Mouse (Mus musculus) lung, embryonic 15.5 days (tissue): ENCODE data around the gene Pde3a. TPM values are rescaled to one million over a fixed set of nuclear protein-coding genes. Genes with fewer than 3 reads are reported as not detected.

Source experiments
- ATAC-seq: fragments of 200-750 bp; cut with Nextera tagmentation; 2 replicates; pipeline ENCODE4 v1.8.0; 2017; ENCODE audit warnings: moderate number of reproducible peaks, borderline replicate concordance; ENCODE audit not compliant: low FRiP score, low TSS enrichment; ENCODE audit errors: extremely low read depth
- H3K27ac ChIP-seq: fragments of 300-500 bp; sonication (generic); 2 replicates; pipeline ENCODE4 v1.5.1; 2015; ENCODE audit warnings: moderate library complexity, mild to moderate bottlenecking, inconsistent platforms
- H3K27me3 ChIP-seq: fragments of 300-500 bp; sonication (generic); 2 replicates; pipeline ENCODE4 v1.6.1; 2015; ENCODE audit warnings: inconsistent platforms
- H3K36me3 ChIP-seq: fragments of 300-500 bp; sonication (generic); 2 replicates; pipeline ENCODE4 v1.6.1; 2015; ENCODE audit warnings: inconsistent platforms
- H3K4me1 ChIP-seq: fragments of 300-500 bp; sonication (generic); 2 replicates; pipeline ENCODE4 v1.6.1; 2015; ENCODE audit warnings: inconsistent platforms
- H3K4me2 ChIP-seq: fragments of 300-500 bp; sonication (generic); 2 replicates; pipeline ENCODE4 v1.6.1; 2015; ENCODE audit warnings: inconsistent platforms, mild to moderate bottlenecking, moderate library complexity
- H3K4me3 ChIP-seq: fragments of 300-500 bp; sonication (generic); 2 replicates; pipeline ENCODE4 v1.5.1; 2015; ENCODE audit warnings: mild to moderate bottlenecking, inconsistent platforms
- H3K9ac ChIP-seq: fragments of 300-500 bp; sonication (generic); 2 replicates; pipeline ENCODE4 v1.6.1; 2015; ENCODE audit warnings: inconsistent platforms
- H3K9me3 ChIP-seq: fragments of 300-500 bp; sonication (generic); 2 replicates; pipeline ENCODE4 v1.6.1; 2016; ENCODE audit warnings: inconsistent platforms
- WGBS: fragments of 180-500 bp; shearing (Covaris S2); methylation state at CpG from one replicate; pipeline ENCODE4 v1.1.7; 2015; 5-methylcytosine and 5-hydroxymethylcytosine counted together
- polyA plus RNA-seq: library from polyadenylated mRNA; unstranded; fragments of >200 nt; fragmentation: Nextera tagmentation; extraction: Ambion mirVana; gene quantifications from 2 replicates; pipeline ENCODE4 v1.2.1, GENCODE M21; 2015

Pde3a gene
- polyA plus RNA-seq, 1 experiment from 2014 or later: 4.6 TPM

- Histone ChIP-seq H3K27ac (peak overlapping the region; percentile 17; the same call in 1 of the 2 replicates), H3K27me3 (no peaks in the 10 kb centered on the region), H3K9ac (no peak overlapping the region), H3K4me1 (peaks cover 6% of the 10 kb centered on the region; the same call in 1 of the 2 replicates), H3K36me3 (no peaks in the 10 kb centered on the region), H3K4me2 (no peak overlapping the region), H3K4me3 (no peak overlapping the region), H3K9me3 (no peaks in the 10 kb centered on the region)
- 37% methylated on average over 2 of the region's 2 CpGs for WGBS
- peak; percentile 52; the same call in 1 of the 2 replicates for ATAC-seq
These were observed 125.5 kb downstream of the Pde3a start for GRCm38 (mm10) chr6:141374469-141375057.

- no peaks in the 10 kb centered on the region for H3K36me3 ChIP-seq
- no peaks in the 10 kb centered on the region for H3K9me3 ChIP-seq
- H3K27ac ChIP-seq: peak overlapping the region; percentile 17; the same call in 1 of the 2 replicates
- peaks cover 6% of the 10 kb centered on the region; the same call in 1 of the 2 replicates for H3K4me1 ChIP-seq
- no peak overlapping the region for H3K4me3 ChIP-seq
- no peaks in the 10 kb centered on the region for H3K27me3 ChIP-seq
- no peak overlapping the region for H3K9ac ChIP-seq
- no peak overlapping the region for H3K4me2 ChIP-seq
- ATAC-seq: no peak
- 62% methylated on average over 4 of the region's 4 CpGs for WGBS
These were observed 126.1 kb downstream of the Pde3a start for GRCm38 (mm10) chr6:141375155-141375554.

GRCm38 (mm10) chr6:141380927-141381326, 131.9 kb downstream of the Pde3a start:
- H3K9ac ChIP-seq: no peak overlapping the region

GRCm38 (mm10) chr6:141381473-141381872, 132.4 kb downstream of the Pde3a start:
- WGBS: 12% methylated on average over 8 of the region's 8 CpGs
- ATAC-seq: peak; percentile 67; the same call in 1 of the 2 replicates
- peak overlapping the region; percentile 10; the same call in 1 of the 2 replicates for H3K4me3 ChIP-seq

More at GRCm38 (mm10) chr6:141380927-141381326, 131.9 kb downstream of the Pde3a start:
- H3K27ac ChIP-seq: peak overlapping the region; percentile 20; the same call in 1 of the 2 replicates
- peak overlapping the region; percentile 39 for H3K4me2 ChIP-seq
- peak overlapping the region; percentile 10; the same call in 1 of the 2 replicates for H3K4me3 ChIP-seq
- 13% methylated on average over 12 of the region's 12 CpGs for WGBS
- H3K27me3 ChIP-seq: no peaks in the 10 kb centered on the region
- H3K9me3 ChIP-seq: no peaks in the 10 kb centered on the region
- ATAC-seq: peak; percentile 43; the same call in 1 of the 2 replicates
- H3K36me3 ChIP-seq: no peaks in the 10 kb centered on the region
- peaks cover 16% of the 10 kb centered on the region for H3K4me1 ChIP-seq

GRCm38 (mm10) chr6:141381881-141382370, 132.9 kb downstream of the Pde3a start:
- Histone ChIP-seq H3K9ac (no peak overlapping the region), H3K4me2 (no peak overlapping the region; the same call in 1 of the 2 replicates), H3K4me3 (no peak overlapping the region), H3K4me1 (peaks cover 16% of the 10 kb centered on the region), H3K9me3 (no peaks in the 10 kb centered on the region), H3K36me3 (no peaks in the 10 kb centered on the region), H3K27ac (no peak overlapping the region), H3K27me3 (no peaks in the 10 kb centered on the region)
- no peak for ATAC-seq
- WGBS: 77% methylated on average over 4 of the region's 4 CpGs

More at GRCm38 (mm10) chr6:141381473-141381872, 132.4 kb downstream of the Pde3a start:
- H3K4me2 ChIP-seq: peak overlapping the region; percentile 39
- H3K9me3 ChIP-seq: no peaks in the 10 kb centered on the region
- H3K27ac ChIP-seq: peak overlapping the region; percentile 20; the same call in 1 of the 2 replicates
- H3K36me3 ChIP-seq: no peaks in the 10 kb centered on the region
- H3K27me3 ChIP-seq: no peaks in the 10 kb centered on the region
- H3K9ac ChIP-seq: no peak overlapping the region
- H3K4me1 ChIP-seq: peaks cover 16% of the 10 kb centered on the region

- H3K4me2 ChIP-seq: no peak overlapping the region
- no peaks in the 10 kb centered on the region for H3K36me3 ChIP-seq
- no peak overlapping the region for H3K27ac ChIP-seq
- no peaks in the 10 kb centered on the region for H3K9me3 ChIP-seq
- H3K9ac ChIP-seq: no peak overlapping the region
- no peaks in the 10 kb centered on the region for H3K27me3 ChIP-seq
- 54% methylated on average over 5 of the region's 5 CpGs for WGBS
- ATAC-seq: no peak
- H3K4me1 ChIP-seq: no peaks in the 10 kb centered on the region
- no peak overlapping the region for H3K4me3 ChIP-seq
These were observed 139.0 kb downstream of the Pde3a start for GRCm38 (mm10) chr6:141388104-141388503.

GRCm38 (mm10) chr6:141395926-141396325, 146.9 kb downstream of the Pde3a start:
- no peak overlapping the region for H3K27ac ChIP-seq
- no peak overlapping the region for H3K9ac ChIP-seq
- WGBS: 49% methylated on average over 3 of the region's 3 CpGs
- no peak overlapping the region for H3K4me2 ChIP-seq
- H3K4me3 ChIP-seq: no peak overlapping the region
- H3K36me3 ChIP-seq: no peaks in the 10 kb centered on the region
- no peaks in the 10 kb centered on the region for H3K9me3 ChIP-seq
- peaks cover 11% of the 10 kb centered on the region for H3K4me1 ChIP-seq
- H3K27me3 ChIP-seq: no peaks in the 10 kb centered on the region
- no peak for ATAC-seq

GRCm38 (mm10) chr6:141399411-141399810, 150.3 kb downstream of the Pde3a start:
- Histone ChIP-seq H3K9ac (no peak overlapping the region), H3K36me3 (no peaks in the 10 kb centered on the region), H3K4me3 (no peak overlapping the region), H3K4me2 (no peak overlapping the region), H3K27ac (no peak overlapping the region), H3K9me3 (no peaks in the 10 kb centered on the region), H3K4me1 (peaks cover 11% of the 10 kb centered on the region), H3K27me3 (no peaks in the 10 kb centered on the region)
- WGBS: 20% methylated on average over 4 of the region's 4 CpGs
- no peak for ATAC-seq

- Histone ChIP-seq H3K36me3 (no peaks in the 10 kb centered on the region), H3K27me3 (no peaks in the 10 kb centered on the region), H3K9ac (no peak overlapping the region), H3K4me2 (no peak overlapping the region), H3K4me1 (peaks cover 8% of the 10 kb centered on the region), H3K27ac (no peak overlapping the region), H3K4me3 (no peak overlapping the region), H3K9me3 (no peaks in the 10 kb centered on the region)
- no peak for ATAC-seq
- 53% methylated on average over 2 of the region's 2 CpGs for WGBS
These were observed 154.9 kb downstream of the Pde3a start for GRCm38 (mm10) chr6:141403943-141404342.

GRCm38 (mm10) chr6:141404649-141405048, 155.6 kb downstream of the Pde3a start:
- ATAC-seq: no peak
- 60% methylated on average over 7 of the region's 7 CpGs for WGBS
- H3K27me3 ChIP-seq: no peaks in the 10 kb centered on the region
- no peaks in the 10 kb centered on the region for H3K9me3 ChIP-seq
- H3K4me2 ChIP-seq: no peak overlapping the region
- H3K9ac ChIP-seq: no peak overlapping the region
- H3K27ac ChIP-seq: no peak overlapping the region
- peaks cover 3% of the 10 kb centered on the region for H3K4me1 ChIP-seq
- H3K36me3 ChIP-seq: no peaks in the 10 kb centered on the region
- no peak overlapping the region for H3K4me3 ChIP-seq

GRCm38 (mm10) chr6:141405496-141405895, 156.4 kb downstream of the Pde3a start:
- WGBS: 63% methylated on average over 5 of the region's 5 CpGs
- H3K4me2 ChIP-seq: no peak overlapping the region
- H3K27me3 ChIP-seq: no peaks in the 10 kb centered on the region
- ATAC-seq: no peak
- H3K36me3 ChIP-seq: no peaks in the 10 kb centered on the region
- no peak overlapping the region for H3K27ac ChIP-seq
- H3K4me1 ChIP-seq: peaks cover 3% of the 10 kb centered on the region; the same call in 1 of the 2 replicates
- H3K9me3 ChIP-seq: no peaks in the 10 kb centered on the region
- H3K4me3 ChIP-seq: no peak overlapping the region
- H3K9ac ChIP-seq: no peak overlapping the region

GRCm38 (mm10) chr6:141408758-141409157, 159.7 kb downstream of the Pde3a start:
- Histone ChIP-seq H3K27ac (no peak overlapping the region), H3K9me3 (no peaks in the 10 kb centered on the region), H3K4me3 (no peak overlapping the region), H3K36me3 (no peaks in the 10 kb centered on the region), H3K27me3 (no peaks in the 10 kb centered on the region), H3K9ac (no peak overlapping the region), H3K4me2 (no peak overlapping the region), H3K4me1 (peaks cover 3% of the 10 kb centered on the region; the same call in 1 of the 2 replicates)
- 91% methylated on average over 4 of the region's 4 CpGs for WGBS
- ATAC-seq: no peak
